Mouse (Mus musculus) G1E (cell line): ENCODE measurements around the gene Uspl1. TPM values are rescaled to one million over a fixed set of nuclear protein-coding genes. Genes with fewer than 3 reads are reported as not detected.
A peak's percentile ranks its signal among the peaks of the same experiment; 100 is the strongest.

ENCODE experiments used
- ATAC-seq: 2 replicates; pipeline ENCODE4 v1.8.0; 2016; ENCODE audit warnings: mild to moderate bottlenecking; ENCODE audit not compliant: insufficient number of reproducible peaks, poor library complexity, low FRiP score, severe bottlenecking; ENCODE audit errors: extremely low read depth
- DNase-seq: peaks from one replicate; pipeline ENCODE4 v3.0.0; 2012; ENCODE audit warnings: low spot score
- H3K27me3 ChIP-seq: 2 replicates; pipeline ENCODE4 v1.6.1; 2012; ENCODE audit warnings: mild to moderate bottlenecking, low read length, inconsistent platforms; ENCODE audit not compliant: insufficient read depth
- H3K36me3 ChIP-seq: replicated peaks from 2 replicates; pipeline ENCODE3; 2012; ENCODE audit warnings: mild to moderate bottlenecking, inconsistent platforms
- H3K4me1 ChIP-seq: 2 replicates; pipeline ENCODE4 v1.6.1; 2012; ENCODE audit warnings: low read depth, low read length, inconsistent platforms, mixed read lengths; ENCODE audit not compliant: insufficient read depth
- H3K4me3 ChIP-seq: 2 replicates; pipeline ENCODE4 v1.5.1; 2012; ENCODE audit warnings: low read depth, mild to moderate bottlenecking, inconsistent platforms, low read length, moderate library complexity, mixed read lengths
- H3K9me3 ChIP-seq: replicated peaks from 2 replicates; pipeline ENCODE4 v1.6.1; 2012; ENCODE audit warnings: inconsistent platforms
- CTCF ChIP-seq: IDR thresholded peaks from 2 replicates; pipeline ENCODE4 v1.5.1; 2012; ENCODE audit warnings: low read depth, low read length, inconsistent platforms, mixed read lengths
- GATA1 ChIP-seq: IDR thresholded peaks from 2 replicates; pipeline ENCODE4 v1.6.1; 2012; ENCODE audit warnings: borderline replicate concordance, low read length, inconsistent platforms, mixed read lengths
- GATA2 ChIP-seq: IDR thresholded peaks from 2 replicates; pipeline ENCODE4 v1.6.1; 2012; ENCODE audit warnings: low read depth, low read length, inconsistent platforms, borderline replicate concordance
- POLR2AphosphoS5 ChIP-seq: IDR thresholded peaks from 2 replicates; pipeline ENCODE4 v1.6.1; 2012; ENCODE audit warnings: low read depth, low read length, inconsistent platforms; ENCODE audit not compliant: insufficient replicate concordance
- TAL1 ChIP-seq: conservative IDR thresholded peaks from 2 replicates; pipeline ENCODE4 v1.6.1; 2012; ENCODE audit warnings: low read depth, low read length, inconsistent platforms, mixed read lengths
- polyA plus RNA-seq: library from polyadenylated mRNA; stranded (reverse); fragments of >175 nt; gene quantifications from 2 replicates; pipeline ENCODE4 v1.2.3, GENCODE M21; 2012
- total RNA-seq, 2 experiments: library from RNA; stranded (forward) in 1 of 2; stranded (reverse) in 1 of 2; fragments of 200-1000 nt in 1 of 2; fragments of >200 nt in 1 of 2; fragmentation: Nextera tagmentation in 1 of 2; gene quantifications; 2 replicates each; pipeline ENCODE4 v1.2.3; 2014 to 2017

The Uspl1 gene
- total and polyA plus RNA-seq, 3 experiments, result 4.9 to 115 (median 69.2) TPM

GRCm38 (mm10) chr5:149228700-149229618, 44.8 kb downstream of the Uspl1 start:
- no peaks in the 10 kb centered on the region for H3K27me3 ChIP-seq
- H3K36me3 ChIP-seq, result no peaks in the 10 kb centered on the region
- H3K9me3 ChIP-seq, result peaks cover 7% of the 10 kb centered on the region
- peaks cover 41% of the 10 kb centered on the region for H3K4me1 ChIP-seq
- no peak for TF ChIP-seq TAL1
- no peak for TF ChIP-seq CTCF
- TF ChIP-seq POLR2AphosphoS5, result no peak
- TF ChIP-seq GATA2, result no peak
- TF ChIP-seq GATA1, result no peak
- peak overlapping the region; percentile 69 for H3K4me3 ChIP-seq
- peak; percentile 95 for DNase-seq
- peak; percentile 81 for ATAC-seq

DNA sequence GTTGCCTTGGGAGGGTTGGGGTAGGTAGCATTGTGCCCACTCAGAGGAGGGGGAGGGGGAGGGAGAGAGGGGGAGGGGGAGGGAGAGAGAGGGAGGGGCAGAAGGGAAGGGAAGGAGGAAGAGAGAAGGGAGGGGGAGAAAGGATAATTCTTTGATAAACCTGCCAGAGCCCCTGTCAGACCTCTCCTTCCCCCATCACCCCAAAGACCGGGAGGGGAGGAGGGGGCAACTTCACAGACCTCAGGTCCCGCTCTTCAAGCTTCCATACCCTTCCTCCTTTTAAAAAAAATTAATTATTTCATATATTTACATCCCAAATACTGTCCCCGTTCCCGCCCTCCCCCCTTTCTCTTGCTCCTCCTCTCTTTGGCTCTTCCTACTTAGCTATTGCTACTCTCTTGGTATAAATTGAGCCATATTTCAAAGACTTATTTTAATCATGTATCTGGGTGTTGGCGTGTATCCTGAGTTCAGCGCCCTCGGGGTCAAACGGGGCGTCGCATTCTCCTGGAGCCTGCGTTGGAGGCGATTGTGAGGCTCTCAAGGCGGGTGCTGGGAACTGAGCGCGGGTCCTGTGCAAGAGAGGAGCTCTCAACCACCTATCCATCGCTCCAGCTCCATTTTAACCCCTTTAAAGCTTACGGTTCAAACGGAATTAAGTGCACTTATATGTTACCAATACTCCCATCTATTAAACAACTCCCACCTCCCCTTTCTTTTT, 45.6 kb downstream of the Uspl1 start:
- Histone ChIP-seq H3K9me3 (peaks cover 7% of the 10 kb centered on the region), H3K36me3 (no peaks in the 10 kb centered on the region)
- ATAC-seq, result no peak

DNA sequence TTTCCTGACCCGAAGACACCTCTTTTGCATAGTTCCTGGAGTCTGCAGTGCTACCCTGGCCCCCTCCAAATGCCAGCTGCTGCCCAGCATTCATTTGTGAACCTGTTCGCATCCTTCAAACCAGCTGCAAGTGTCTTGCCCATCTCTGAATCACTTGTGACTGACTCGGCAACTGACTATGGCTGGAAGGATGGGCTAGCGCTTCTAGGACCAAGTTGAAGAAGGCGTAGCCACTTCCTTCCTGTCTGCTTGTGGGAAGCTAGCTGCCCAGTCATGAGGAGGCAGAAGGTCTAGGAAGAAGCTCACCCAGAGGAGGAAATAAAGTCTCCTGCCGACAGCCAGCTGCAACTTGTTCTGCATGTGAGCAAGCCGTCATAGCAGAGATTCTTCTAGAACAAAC, 50.9 kb downstream of the Uspl1 start:
- Histone ChIP-seq H3K36me3 (no peaks in the 10 kb centered on the region), H3K9me3 (peaks cover 6% of the 10 kb centered on the region), H3K4me1 (peaks cover 28% of the 10 kb centered on the region), H3K27me3 (no peaks in the 10 kb centered on the region; the same call in 1 of the 2 replicates), H3K4me3 (no peak overlapping the region)
- no peak for TF ChIP-seq POLR2AphosphoS5
- no peak for TF ChIP-seq GATA1
- no peak for TF ChIP-seq GATA2
- no peak for TF ChIP-seq TAL1
- no peak for TF ChIP-seq CTCF
- DNase-seq, result no peak
- ATAC-seq, result no peak

More for the DNA sequence above, 45.6 kb downstream of the Uspl1 start:
- Histone ChIP-seq H3K4me1 (peaks cover 39% of the 10 kb centered on the region), H3K4me3 (peak overlapping the region; percentile 69), H3K27me3 (no peaks in the 10 kb centered on the region)
- TF ChIP-seq GATA1, result no peak
- TF ChIP-seq TAL1, result no peak
- no peak for TF ChIP-seq GATA2
- no peak for TF ChIP-seq CTCF
- TF ChIP-seq POLR2AphosphoS5, result no peak
- DNase-seq, result no peak

GRCm38 (mm10) chr5:149237221-149237950, 53.2 kb downstream of the Uspl1 start:
- Histone ChIP-seq H3K36me3 (no peaks in the 10 kb centered on the region), H3K27me3 (no peaks in the 10 kb centered on the region; the same call in 1 of the 2 replicates), H3K4me3 (no peak overlapping the region), H3K4me1 (peaks cover 17% of the 10 kb centered on the region), H3K9me3 (peaks cover 12% of the 10 kb centered on the region)
- ATAC-seq (no peak), DNase-seq (no peak)
- no peak for TF ChIP-seq GATA1
- TF ChIP-seq CTCF, result no peak
- TF ChIP-seq GATA2, result no peak
- TF ChIP-seq POLR2AphosphoS5, result no peak
- no peak for TF ChIP-seq TAL1

- ATAC-seq (no peak), DNase-seq (no peak)
- H3K9me3 ChIP-seq, result peaks cover 18% of the 10 kb centered on the region
- H3K36me3 ChIP-seq, result no peaks in the 10 kb centered on the region
- H3K27me3 ChIP-seq, result no peaks in the 10 kb centered on the region
- TF ChIP-seq POLR2AphosphoS5, result no peak
- TF ChIP-seq GATA2, result no peak
- no peak for TF ChIP-seq TAL1
- TF ChIP-seq CTCF, result no peak
- TF ChIP-seq GATA1, result no peak
- H3K4me1 ChIP-seq, result peaks cover 30% of the 10 kb centered on the region
- H3K4me3 ChIP-seq, result no peak overlapping the region
Measured at GRCm38 (mm10) chr5:149242467-149242866, 58.3 kb downstream of the Uspl1 start.
